Mouse (Mus musculus) brain, adult 2 months (tissue): ENCODE results near the gene Ube2i.

Experiments
- DNase-seq: peaks from one replicate; pipeline ENCODE4 v3.0.0; 2011; ENCODE audit warnings: low read depth, low spot score

Ube2i gene

DNA sequence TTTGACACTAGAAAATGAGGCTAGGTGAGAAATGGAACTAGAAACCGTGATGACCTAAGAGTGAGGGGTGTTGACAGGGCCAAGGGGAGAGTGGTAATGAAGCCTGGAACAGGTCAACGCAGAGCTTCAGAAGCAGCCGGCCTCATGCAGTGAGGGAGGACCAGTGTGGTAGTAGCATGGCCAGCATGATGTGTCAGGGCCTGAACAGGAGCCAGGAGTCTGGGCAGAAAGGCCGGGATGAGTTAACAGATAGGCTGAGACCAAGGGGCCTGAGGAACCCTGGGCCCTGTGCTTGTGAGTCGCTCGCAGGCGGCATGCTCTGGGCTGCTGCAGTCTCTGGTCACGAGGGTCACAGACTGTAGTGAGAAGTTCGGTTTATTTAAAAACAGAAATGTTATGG is 55.5 kb downstream of the Ube2i start:
- peak; percentile 68 for DNase-seq

DNA sequence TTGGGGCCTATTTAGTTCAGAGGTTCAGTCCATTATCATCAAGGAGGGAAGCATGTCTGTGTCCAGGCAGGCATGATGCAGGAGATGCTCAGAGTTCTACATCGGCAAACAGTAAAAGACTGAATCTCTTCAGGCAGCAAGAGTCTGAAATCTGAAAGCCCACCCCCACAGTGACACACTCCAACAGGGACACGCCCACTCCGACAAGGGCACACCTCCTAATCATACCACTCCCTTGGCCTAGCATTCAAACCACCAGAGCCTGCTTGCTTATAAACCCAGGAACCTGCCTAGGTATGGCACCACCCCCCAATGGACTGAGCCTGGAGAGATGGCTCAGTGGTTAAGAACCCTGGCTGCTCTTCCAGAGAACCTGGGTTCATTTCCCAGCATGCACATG is 59.0 kb downstream of the Ube2i start:
- no peak for DNase-seq
